Mouse (Mus musculus) embryo, embryonic 9.5 days (tissue): Measurements from ENCODE around the gene Klhl13.

ENCODE experiments used
- DNase-seq: peaks from one replicate; pipeline ENCODE4 v3.0.0-alpha.2; 2017; ENCODE audit errors: extremely low spot score

The Klhl13 gene

GRCm38 (mm10) chrX:23364514-23365381 lies at the start of gene Klhl13:
Gene Klhl13 (minus strand): TSS chrX:23365082.
- DNase-seq = peak; percentile 73

- DNase-seq = no peak
Measured at GRCm38 (mm10) chrX:23409296-23410149, 44.6 kb upstream of the Klhl13 start.

- no peak for DNase-seq
Measured at GRCm38 (mm10) chrX:23388716-23389115, 23.8 kb upstream of the Klhl13 start.

GRCm38 (mm10) chrX:23363441-23363840 lies 1.4 kb downstream of the Klhl13 start:
- DNase-seq = no peak

GRCm38 (mm10) chrX:23360446-23360845 lies 4.4 kb downstream of the Klhl13 start:
- DNase-seq = no peak

GRCm38 (mm10) chrX:23350083-23350482 lies 14.8 kb downstream of the Klhl13 start:
- DNase-seq = no peak

GRCm38 (mm10) chrX:23328116-23328515 lies 36.8 kb downstream of the Klhl13 start:
- peak; percentile 2 for DNase-seq

GRCm38 (mm10) chrX:23318857-23319256 lies 46.0 kb downstream of the Klhl13 start:
- no peak for DNase-seq

- peak; percentile 14 for DNase-seq
Measured at GRCm38 (mm10) chrX:23295952-23296598, 68.8 kb downstream of the Klhl13 start.

- DNase-seq = peak; percentile 0
Measured at GRCm38 (mm10) chrX:23285442-23285817, 79.5 kb downstream of the Klhl13 start.

- peak; percentile 2 for DNase-seq
Measured at GRCm38 (mm10) chrX:23284530-23285441, 80.1 kb downstream of the Klhl13 start.

- no peak for DNase-seq
Measured at GRCm38 (mm10) chrX:23267601-23268000, 97.3 kb downstream of the Klhl13 start.

GRCm38 (mm10) chrX:23248752-23249151 lies 116.1 kb downstream of the Klhl13 start:
- DNase-seq = no peak
